Mouse (Mus musculus): ENCODE results near the gene Spred2.

Spred2 gene

DNA sequence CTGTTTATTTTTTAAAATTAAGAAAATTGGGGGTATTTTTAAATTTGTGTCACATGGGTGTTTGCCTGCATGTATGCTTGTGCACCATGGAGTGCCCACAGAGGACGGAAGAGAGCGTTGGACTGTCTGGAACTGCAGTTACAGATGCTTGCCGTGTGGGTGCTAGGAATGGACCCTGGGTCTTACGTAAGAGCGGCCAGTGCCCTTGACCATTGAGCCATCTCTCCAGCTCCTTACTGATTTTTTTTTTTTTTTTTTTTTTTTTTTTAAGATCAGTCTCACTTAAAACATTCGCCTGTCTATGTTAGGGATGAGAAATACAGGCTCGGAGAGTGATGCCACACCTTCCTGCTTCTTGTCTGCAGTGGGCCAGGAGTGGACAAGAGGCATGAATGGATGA lies 29.7 kb downstream of the Spred2 start:
- no peak for DNase-seq (ENCODE audit: low spot score)

DNA sequence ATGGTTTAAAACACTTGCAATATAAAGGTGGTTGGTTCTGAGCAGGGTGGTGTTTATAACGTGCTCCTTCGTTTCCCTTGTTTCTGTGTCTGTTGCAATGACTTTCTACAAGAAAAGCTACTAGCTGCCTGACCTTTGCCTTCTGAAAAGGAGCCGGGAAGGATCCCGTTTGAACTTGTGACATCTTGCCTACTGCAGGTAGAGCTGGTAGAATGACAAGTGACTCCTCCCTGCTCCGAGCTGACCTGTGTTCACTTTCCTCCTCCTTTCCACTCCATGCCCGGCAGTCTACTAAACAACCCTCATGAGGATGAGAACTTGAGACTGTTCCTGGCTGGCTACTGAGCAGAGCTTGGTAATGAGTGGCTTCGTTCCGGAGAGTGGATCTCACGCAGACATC lies 30.9 kb downstream of the Spred2 start:
- no peak for DNase-seq (ENCODE audit: low spot score)

DNA sequence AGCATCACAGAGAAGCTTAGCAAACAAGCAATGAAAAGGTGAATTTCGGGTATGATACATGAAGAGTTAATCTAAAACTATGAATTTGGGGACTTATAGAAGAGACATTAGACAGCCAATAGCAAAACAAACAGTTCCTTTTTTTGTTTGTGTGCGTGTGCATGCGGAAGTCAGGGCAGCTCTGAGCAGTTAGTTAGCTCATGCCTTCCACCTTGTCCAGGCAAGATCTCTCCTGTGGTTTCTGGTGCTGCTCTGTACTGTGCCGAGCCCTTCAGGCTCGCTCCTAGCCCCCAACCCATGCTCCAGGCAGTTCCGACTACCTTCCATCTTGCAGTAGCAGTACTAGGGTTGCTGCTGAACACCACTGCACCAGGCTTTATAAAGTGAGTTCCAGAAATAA lies 31.5 kb downstream of the Spred2 start:
- DNase-seq (ENCODE audit: low spot score), result no peak

DNA sequence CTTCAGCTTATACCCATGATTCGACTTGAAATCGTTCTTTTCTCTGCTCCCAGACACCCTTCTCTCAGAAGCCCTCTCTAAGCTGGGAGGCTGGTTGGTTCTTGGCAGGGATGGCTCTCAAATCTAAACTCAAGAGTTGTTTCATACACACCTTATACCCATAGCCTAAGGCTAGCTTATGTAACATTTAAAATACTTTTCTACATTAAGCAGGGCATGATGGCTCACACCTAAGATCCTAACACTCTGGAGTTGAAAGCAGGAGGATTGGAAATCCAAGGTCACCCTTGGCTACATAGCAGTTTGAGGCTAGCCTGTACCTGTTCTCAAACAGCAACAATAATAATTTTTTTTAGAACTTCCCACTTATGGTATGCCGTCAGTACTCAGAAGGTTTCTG lies 34.8 kb downstream of the Spred2 start:
- no peak for DNase-seq (ENCODE audit: low spot score)

DNA sequence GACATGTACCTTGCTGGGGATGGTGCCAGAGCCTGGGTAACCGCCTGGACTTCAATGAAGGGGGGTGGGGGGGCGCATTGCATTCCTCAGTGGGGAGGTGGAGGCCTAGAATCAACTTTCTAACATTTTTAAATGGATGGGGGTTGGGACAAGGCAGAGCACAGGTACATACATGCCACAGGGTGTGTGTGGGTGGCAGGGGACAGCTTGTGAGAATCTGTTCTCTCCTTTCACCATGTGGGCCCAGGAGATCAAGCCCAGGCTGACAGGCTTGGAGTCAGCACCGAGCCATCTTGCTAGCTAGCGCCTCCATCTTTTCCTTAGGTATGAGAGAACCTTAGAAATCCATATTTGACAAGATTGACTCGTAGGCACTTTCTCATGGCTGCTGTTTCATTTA lies 35.7 kb downstream of the Spred2 start:
- no peak for DNase-seq (ENCODE audit: low spot score)

DNA sequence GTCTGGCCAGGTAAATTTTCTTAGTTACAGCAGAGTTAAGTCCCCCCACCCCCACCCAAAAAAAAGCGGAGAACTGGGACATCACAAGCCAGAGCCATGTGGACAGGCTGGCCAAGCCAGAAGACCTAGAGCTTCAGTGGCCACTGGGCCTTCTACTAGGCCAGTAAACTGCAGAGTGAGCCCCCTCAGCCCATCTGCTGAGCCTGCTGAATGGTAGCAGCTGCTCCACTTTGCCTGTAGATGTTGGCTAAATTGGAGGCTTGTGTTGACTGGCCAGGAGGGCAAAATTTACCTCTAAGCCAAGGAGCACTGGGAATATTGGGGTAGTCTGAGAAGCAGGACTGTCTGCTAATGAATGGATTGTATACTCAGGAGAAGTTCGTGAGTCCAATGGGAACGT lies 36.4 kb downstream of the Spred2 start:
- no peak for DNase-seq (ENCODE audit: low spot score)

DNA sequence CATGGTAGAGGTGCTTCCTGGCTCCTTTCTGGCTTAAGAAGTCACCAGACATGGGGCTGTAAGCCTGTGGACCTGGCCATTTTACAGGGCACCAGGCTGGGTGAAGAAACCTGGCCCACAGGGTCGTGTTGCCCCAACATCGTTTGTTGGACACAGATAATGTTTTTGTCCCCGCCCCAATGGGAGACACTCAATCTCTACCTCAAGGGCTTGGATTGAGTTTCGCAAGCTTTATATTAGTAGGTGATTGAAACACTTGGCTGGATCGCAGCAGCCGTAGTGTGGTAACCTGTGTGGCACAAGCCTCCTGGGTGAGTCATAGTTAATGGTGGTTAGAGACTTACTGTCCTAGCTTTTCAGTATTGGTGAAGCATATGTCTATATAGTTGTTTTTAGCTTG lies 36.9 kb downstream of the Spred2 start:
- no peak for DNase-seq (ENCODE audit: low spot score)

DNA sequence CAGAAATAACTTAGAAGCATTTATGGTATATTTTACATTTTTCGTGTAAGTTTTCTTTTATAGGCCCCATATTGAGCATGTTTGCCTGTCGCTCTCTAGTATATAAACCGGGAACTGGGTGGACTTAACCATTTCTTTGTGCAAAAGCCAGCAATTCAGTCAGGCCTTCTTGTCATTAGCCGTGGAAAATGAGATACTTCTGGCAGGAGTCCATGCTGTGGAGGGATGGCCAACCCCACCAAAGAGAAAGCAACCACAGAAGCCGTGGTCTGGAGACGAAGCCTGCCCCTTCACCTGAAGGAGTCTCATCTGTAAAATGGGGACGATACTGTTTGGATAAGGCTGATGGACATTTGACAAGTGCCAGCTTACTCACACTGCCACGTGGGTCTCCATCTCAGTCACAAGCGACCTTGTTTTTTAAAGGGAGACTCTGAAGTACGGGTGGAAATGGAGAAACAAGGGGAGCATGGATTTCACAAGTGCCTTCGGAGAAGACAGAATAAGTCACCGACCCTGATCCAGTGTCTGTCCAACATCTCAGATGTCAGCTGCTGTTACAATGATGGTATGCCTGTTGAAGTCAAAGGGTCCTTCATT lies 37.7 kb downstream of the Spred2 start:
- no peak for DNase-seq (ENCODE audit: low spot score)

DNA sequence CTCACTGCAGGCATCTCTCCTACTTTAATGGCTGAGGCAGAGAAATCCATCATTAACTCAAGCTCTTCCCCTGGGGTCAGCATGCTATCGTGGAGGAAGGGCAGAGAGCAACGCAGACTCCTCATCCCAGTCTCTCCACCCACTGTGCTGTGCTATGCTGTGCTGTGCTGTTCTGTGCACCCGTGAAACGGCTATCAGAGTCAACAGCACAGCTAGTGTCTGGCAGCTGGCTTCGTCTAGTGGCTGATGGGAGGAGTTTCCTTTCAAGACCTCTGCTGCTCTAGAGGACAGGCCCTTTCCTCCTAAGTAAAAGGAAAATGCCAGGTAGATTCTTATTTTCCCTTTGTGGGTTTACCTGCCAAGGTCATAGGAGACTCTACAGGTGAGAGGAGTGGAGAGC lies 38.6 kb downstream of the Spred2 start:
- no peak for DNase-seq (ENCODE audit: low spot score)

DNA sequence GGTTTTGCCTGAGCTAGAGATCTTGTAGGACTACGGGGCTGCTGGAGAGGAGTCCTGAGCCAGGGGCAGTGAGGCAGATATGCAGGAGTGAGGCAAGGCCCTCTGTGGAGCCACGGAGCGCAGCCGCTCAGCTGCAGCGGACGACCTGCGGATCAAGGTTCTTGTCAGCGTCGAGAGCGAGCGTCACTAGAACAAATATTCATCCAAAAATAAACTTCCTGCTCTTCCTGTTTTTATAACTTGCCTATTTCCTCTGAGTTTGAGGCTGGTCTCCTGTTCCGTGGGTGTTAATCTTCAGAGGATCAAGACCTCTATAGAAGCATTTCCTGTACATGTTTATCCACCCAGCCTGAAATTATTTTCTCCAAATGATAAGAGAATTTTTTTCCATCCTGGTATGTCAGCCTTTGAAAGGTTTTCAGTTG lies 39.6 kb downstream of the Spred2 start:
- no peak for DNase-seq (ENCODE audit: low spot score)

DNA sequence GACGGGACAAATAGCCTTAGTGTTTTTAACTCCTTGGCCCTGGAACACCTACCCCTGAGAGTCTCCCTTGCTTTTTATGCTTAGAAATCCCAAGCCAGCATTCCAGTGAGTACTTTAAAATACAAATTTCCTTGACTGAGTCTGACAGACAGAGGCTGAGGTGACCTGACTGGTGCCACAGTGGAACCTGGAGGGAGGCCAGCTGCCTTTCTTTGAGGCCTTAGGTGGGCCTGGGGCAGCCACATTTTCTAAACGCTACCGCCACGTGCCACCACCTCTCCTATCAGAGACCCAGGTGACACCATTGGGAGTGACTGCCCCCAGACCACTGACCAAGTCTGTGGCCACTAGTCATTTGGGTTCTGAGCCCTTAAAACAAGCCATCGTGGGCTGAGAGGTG lies 40.2 kb downstream of the Spred2 start:
- no peak for DNase-seq (ENCODE audit: low spot score)

DNA sequence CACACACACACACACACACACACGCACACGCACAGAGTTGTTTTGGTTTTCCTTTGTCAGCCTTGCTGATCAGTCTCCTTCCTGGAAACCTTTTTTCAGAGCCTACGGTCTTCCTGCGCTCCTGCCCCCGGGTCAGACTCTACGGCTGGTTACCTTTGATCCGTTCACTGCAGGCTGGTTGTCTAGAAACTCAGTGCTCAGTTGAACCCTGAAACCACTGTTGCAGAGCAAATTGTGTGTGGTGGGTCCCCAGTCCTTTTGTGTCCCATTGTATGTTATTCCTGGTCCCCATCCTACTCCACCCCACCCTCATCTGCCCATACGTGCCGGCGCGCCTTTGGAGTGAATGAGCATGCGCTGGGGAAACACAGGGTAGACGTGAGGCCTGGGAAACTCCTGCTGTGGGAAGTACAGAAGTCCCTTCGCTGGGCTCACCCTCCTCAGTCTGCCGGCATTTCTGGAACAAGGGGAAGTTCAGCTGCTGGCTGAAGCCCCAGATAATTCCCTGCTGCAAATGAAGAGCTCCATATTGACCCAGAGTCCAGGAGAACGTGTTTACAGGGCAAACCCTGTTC lies 40.9 kb downstream of the Spred2 start:
- no peak for DNase-seq (ENCODE audit: low spot score)

DNA sequence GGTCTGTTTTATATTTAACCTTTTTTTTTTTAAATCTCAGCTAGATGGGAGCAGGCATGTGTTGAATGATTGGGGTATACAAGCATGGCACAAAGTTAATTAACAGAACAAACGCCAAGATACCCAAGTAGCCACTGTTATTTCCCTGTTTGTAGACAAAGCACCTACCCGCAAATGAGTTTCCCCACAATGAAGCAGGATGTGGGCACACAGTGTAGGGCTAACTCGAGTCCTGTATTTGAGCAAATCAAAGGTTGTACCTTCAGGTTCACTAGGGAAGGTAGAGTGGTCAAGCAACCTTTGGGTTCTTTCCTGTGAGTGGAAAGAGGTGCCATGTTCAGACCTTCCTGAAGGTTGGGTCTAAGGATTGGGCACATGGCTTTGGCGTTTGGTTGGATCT lies 41.5 kb downstream of the Spred2 start:
- no peak for DNase-seq (ENCODE audit: low spot score)

DNA sequence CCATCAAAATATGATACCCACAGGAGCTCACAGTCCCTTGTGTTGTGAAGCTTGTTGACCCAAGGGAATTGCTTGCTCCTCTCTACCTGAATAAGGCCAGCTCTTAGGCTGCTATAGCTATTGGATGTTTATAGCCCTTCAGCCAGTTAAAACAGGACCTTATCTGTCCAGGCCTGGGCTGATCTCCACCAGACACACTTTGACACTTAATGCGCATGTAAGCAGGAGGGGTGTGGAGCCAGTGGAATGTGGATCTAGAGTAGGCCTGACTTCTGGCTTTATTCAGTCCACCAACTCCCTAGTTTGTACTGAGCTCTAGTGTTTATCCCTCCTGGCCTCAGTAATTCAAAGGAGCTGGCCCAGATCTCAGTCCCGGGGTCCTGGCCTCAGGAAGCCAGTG lies 42.1 kb downstream of the Spred2 start:
- DNase-seq (ENCODE audit: low spot score), result no peak

DNA sequence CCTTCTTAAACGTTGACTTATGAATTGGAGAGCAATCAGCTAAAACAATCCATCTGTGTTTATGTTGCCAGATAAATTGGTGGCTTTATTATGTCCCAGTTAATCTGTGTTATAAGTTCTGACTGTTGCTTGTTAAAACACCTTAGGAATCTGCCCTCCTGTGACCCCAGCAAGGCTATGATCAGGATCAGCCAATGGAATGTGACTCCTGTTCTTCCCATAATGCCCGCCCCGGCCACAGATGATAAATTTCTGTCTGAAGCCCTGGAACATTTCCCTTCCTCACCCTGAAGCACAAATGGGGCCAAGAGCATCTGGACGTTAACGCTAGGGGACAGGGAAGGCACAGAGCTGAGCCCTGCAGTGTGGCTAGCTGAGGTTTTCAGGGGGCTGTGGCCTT lies 45.4 kb downstream of the Spred2 start:
- no peak for DNase-seq (ENCODE audit: low spot score)

DNA sequence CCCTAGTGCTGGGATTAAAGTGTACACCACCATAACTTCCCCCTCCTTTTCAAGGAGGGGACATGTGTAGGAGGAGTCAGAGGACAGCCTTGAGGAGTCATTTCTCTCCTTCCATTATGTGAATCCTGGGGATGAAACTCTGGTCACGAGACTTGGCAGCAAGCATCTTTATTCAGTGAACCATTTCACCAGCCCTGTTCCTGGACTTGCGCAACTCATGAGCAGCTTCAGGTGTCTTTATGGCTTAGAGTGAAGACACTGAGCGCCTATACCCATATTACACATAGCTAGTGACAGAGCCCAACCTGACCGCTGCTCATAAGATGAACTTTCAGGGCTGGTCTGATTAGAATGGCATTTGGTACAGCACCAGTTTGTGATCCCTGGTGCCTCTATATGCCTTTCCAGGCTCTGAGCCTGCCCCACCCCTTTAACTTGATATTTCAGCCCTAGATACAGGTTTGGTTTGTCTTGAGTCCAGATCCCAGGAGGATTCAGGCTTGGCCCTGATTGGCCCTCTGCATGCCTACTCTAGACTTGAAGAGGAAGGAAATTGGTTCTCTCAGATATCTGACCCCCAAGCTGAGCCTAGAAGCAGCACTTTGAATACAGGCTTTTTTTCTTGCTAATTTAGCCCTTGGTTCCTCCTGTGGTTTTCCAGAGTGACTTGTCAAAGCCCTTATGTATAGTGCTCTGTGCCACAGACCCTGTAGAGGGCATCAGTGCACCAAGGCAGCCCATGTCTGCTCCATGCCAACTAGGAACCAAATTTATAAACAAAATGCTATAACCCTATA lies 48.0 kb downstream of the Spred2 start:
- no peak for DNase-seq (ENCODE audit: low spot score)

DNA sequence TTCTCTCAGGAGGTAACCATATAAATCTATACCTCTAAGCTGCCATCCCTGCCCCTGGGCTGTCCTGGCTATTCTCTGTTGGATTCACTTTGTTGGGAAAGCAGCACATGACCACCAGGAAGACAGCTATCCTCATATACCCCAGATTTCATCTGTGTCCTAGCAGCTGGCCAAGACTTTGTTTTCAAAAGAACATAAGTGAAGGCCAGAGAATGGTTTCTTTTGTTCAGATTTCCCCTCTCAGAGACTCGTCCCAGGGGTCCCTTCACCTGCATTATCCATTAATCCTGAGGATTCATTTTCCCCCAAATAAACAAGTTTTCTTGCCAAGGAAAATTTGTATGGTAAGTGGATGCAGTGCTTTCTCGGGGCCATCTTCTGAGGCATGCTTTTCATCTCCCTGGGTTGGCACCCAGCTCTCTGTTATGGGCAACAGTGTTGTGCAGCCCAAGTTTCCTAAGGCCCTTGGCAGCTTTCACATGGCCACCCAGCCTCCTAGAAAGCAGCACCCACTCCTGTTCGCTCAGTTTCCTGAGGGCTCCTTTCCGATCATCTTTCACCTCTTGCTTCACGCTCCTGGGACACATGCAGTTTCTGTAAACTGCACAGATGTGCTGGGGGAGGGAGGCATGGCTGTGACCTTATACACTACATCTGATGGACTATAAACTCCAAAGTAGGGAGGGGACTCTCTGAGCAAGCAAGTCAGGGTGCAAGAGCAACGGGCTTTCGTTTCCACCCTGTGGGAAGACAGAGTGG lies 49.0 kb downstream of the Spred2 start:
- no peak for DNase-seq (ENCODE audit: low spot score)

DNA sequence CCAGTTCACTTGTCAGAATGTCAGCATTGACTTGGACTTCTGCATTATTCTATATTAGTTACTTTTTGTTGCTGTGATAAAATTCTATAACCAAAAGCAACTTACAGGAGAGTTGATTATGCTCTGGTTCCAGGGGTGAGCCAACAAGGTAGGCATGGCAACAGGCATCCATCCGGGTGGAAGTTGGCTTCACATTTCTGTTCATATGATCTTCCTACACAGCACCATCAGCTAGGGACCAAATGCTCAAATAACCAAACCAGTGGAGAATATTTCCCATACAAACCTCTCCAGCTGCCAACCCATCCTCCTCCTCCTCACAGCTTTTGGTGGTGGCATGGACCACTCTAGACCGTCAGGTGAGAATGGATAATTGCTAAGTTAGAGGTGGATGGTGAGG lies 51.9 kb downstream of the Spred2 start:
- DNase-seq (ENCODE audit: low spot score), result no peak

DNA sequence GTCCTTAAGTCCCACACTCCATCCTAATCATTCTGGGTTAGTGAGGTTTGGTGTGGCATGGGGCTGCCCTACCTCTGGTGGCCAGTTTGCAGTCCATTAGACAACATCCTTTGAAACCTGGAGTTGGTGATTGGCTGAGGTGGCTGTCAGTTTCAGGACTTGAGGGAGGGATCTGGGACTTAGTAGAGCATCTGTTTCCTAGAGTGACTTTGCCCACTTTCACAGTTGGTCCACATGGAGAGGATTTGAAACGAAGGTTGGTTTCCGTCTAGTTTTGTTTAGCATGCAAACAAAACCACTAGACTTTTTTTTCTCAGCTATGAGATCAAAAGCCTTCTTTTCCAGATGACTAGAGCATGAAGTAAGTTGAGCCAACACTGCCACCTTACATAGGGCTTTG lies 53.5 kb downstream of the Spred2 start:
- no peak for DNase-seq (ENCODE audit: low spot score)

DNA sequence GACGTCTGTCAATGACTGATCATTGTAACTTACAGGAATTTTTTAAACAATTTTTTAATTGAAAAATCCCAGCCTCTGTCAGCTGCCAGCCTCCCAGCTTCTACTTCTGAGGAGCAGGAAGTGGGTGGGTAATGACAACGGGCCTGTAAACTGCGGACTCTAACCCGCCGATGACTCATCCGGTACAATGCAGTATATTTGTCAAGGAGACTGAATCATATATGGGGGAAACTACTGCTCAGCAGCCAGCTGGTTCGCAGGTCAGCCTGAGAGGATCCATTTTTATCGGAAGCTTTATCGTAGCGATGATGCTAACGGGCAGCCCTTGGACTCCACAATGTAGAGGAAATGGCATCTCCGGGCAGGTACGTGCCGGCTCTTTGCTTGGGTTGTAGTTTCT lies 55.2 kb downstream of the Spred2 start:
- DNase-seq (ENCODE audit: low spot score), result no peak

DNA sequence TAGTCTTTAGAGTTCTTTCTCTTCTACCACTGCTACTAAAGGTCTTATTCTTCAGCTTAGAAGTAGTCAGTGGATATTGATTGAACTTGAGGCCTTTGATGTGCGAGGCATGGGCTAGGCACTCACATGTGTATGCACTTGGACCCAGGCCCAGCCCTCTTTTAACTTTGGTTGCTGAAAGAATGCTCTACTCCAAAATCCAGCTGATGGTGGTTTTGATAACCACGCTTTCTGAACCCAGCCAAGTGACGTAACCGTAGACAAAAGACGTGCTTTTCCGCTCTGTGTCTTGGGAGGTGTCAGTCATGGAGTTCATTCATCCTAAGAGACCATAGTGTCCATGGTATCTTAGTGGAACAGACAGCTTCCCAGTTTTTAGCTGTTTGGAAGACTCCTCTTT lies 57.9 kb downstream of the Spred2 start:
- no peak for DNase-seq (ENCODE audit: low spot score)

DNA sequence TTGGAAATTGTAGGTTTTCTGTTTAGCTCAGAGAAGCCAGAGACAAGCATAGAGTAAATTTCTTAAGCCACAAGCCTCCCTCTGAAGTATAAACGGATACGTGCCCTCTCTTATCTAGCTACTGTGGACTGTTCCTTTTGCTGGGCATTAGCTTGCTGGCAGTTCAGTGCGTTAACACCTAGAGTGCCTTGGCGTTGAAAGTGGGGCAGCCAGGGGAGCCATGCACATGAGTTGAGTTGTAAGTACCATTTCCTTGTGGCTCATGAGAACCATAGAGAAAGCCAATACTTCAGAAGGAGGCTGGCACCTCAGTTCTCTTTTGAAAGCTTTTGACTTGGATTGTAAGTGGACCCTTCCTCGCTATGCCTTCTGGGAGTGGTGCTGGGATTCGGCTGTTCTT lies 58.6 kb downstream of the Spred2 start:
- no peak for DNase-seq (ENCODE audit: low spot score)

DNA sequence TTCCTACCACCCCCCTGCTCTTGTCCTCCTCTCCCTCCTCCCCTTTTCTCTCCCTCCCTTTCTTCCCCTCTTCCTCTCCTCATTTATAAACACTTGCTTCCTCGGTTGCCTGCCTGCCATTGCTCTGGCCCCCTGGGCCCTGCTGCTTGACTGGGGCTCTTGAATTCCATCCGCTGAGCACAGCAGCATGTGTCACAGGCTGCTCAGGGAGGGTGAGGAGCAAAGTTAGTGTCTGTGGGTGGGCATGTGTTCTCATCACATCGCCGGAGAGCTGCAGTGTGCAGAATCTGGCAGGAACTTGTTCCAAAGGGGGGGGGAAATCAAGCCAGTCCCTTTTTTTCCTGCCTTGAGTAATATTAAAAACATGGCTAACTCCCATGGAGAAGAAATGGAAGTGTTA lies 59.1 kb downstream of the Spred2 start:
- DNase-seq (ENCODE audit: low spot score), result no peak
